25 mouse cellular contexts compared by ENCODE assay signal in genomic region chr10:4033761-4034160, GRCm38 (mm10).
"Had no signal": no experiment of that assay in that cellular context is flagged by ENCODE, and none has a peak within 500 bp of the region (broad histone marks: within the 10 kb centered on the region; RNA-seq: fewer than 3 reads in every experiment).

No protein-coding gene starts in this region.

- H3K4me3 ChIP-seq: embryonic facial prominence, embryonic 10.5 days; embryonic facial prominence, embryonic 12.5 days; embryonic facial prominence, embryonic 13.5 days; embryonic facial prominence, embryonic 15.5 days; erythroblast, embryonic 14.5 days; forebrain, embryonic 10.5 days; forebrain, embryonic 12.5 days; forebrain, embryonic 13.5 days; forebrain, embryonic 15.5 days; gastrocnemius, adult 2 months; heart, adult 2 months had no signal

- H3K36me3 ChIP-seq: embryonic facial prominence, embryonic 12.5 days; embryonic facial prominence, embryonic 15.5 days; forebrain, embryonic 15.5 days had no signal

- DNase-seq: cerebellum, adult 2 months; cerebellum, adult 8-10 months; cerebellum, adult 9-10 months; cerebellum, adult 9-11 months; cerebellum, postnatal 10 days; cerebellum, postnatal 14 days; cerebellum, postnatal 25 days; cerebellum, postnatal 36 days; embryo, embryonic 11 days; forebrain, postnatal 0 days; gastrocnemius, adult 2 months; gastrocnemius, postnatal 10 days; gastrocnemius, postnatal 14 days; gastrocnemius, postnatal 25 days; gastrocnemius, postnatal 36 days; heart, adult 2 months had no signal

- H3K9me3 ChIP-seq: embryonic facial prominence, embryonic 10.5 days; embryonic facial prominence, embryonic 12.5 days; embryonic facial prominence, embryonic 13.5 days; embryonic facial prominence, embryonic 15.5 days; forebrain, embryonic 10.5 days; forebrain, embryonic 12.5 days; forebrain, embryonic 13.5 days; forebrain, embryonic 15.5 days had no signal

- H3K27me3 ChIP-seq: embryonic facial prominence, embryonic 12.5 days; embryonic facial prominence, embryonic 13.5 days; embryonic facial prominence, embryonic 15.5 days; forebrain, embryonic 12.5 days; forebrain, embryonic 13.5 days; forebrain, embryonic 15.5 days had no signal

- H3K27ac ChIP-seq: embryonic facial prominence, embryonic 10.5 days; embryonic facial prominence, embryonic 12.5 days; embryonic facial prominence, embryonic 13.5 days; embryonic facial prominence, embryonic 15.5 days; forebrain, embryonic 10.5 days; forebrain, embryonic 12.5 days; forebrain, embryonic 13.5 days; forebrain, embryonic 15.5 days; gastrocnemius, adult 2 months; heart, adult 2 months had no signal

- H3K4me1 ChIP-seq: embryonic facial prominence, embryonic 10.5 days; embryonic facial prominence, embryonic 12.5 days; forebrain, embryonic 10.5 days; forebrain, embryonic 12.5 days; forebrain, embryonic 13.5 days; forebrain, embryonic 15.5 days had no signal
